ENCODE assay signal across 15 mouse cellular contexts in genomic region chr8:78633012-78633411, GRCm38 (mm10).
DNase-seq lines count a peak whose midpoint lies in the region; ATAC-seq and TF ChIP-seq lines count a peak whose summit lies in the region.
"Had no signal": no experiment of that assay in that cellular context is flagged by ENCODE, and none has a peak within 500 bp of the region (broad histone marks: within the 10 kb centered on the region; RNA-seq: fewer than 3 reads in every experiment).

No protein-coding gene starts in this region.

- no peak for DNase-seq in heart, adult 2 months
- no peak for DNase-seq in kidney, adult 2 months
- peak; percentile 54 for DNase-seq in A20 (ENCODE audit: low read depth, low spot score)
- DNase-seq in embryo, embryonic 10.5 days (ENCODE audit: low spot score), result peak; percentile 32
- DNase-seq in thymus, postnatal 0 days (ENCODE audit: low spot score), result no peak
- DNase-seq: adrenal gland, postnatal 25 days; kidney, adult 9 months; liver; lung, adult 2 months had no signal

- peak overlapping the region; percentile 36 for H3K4me2 ChIP-seq in heart, embryonic 11.5 days
- no peak overlapping the region for H3K4me2 ChIP-seq in kidney, embryonic 16.5 days (replicated peaks; ENCODE audit: low read depth, low read length)

- no peaks in the 10 kb centered on the region for H3K36me3 ChIP-seq in heart, embryonic 11.5 days (ENCODE audit: control insufficient read depth, insufficient read depth, low read length)
- no peaks in the 10 kb centered on the region for H3K36me3 ChIP-seq in heart, adult 2 months (ENCODE audit: control insufficient read depth, insufficient read depth, low read length)
- no peaks in the 10 kb centered on the region for H3K36me3 ChIP-seq in kidney, embryonic 16.5 days (ENCODE audit: insufficient read depth, low read length)
- H3K36me3 ChIP-seq in kidney, adult 2 months (ENCODE audit: control insufficient read depth, insufficient read depth, low read length), result no peaks in the 10 kb centered on the region

- no peak for TF ChIP-seq POLR2A in heart, adult 2 months (IDR thresholded peaks at IDR 0.05; ENCODE audit: insufficient read depth, low read depth, low read length)
- TF ChIP-seq POLR2A in kidney, adult 2 months (IDR thresholded peaks at IDR 0.05; ENCODE audit: low read depth, low read length), result no peak

- 21% methylated on average over 12 of the region's 12 CpGs for WGBS in heart, embryonic 11.5 days (ENCODE audit: insufficient replicate concordance)
- WGBS in heart, adult 2 months, result 61% methylated on average over 12 of the region's 12 CpGs
- 36% methylated on average over 12 of the region's 12 CpGs for WGBS in kidney, embryonic 16.5 days
- WGBS in kidney, adult 2 months, result 57% methylated on average over 12 of the region's 12 CpGs

- H3K27ac ChIP-seq in heart, embryonic 11.5 days (ENCODE audit: low read depth, low read length), result no peak overlapping the region
- no peak overlapping the region for H3K27ac ChIP-seq in heart, adult 2 months
- no peak overlapping the region for H3K27ac ChIP-seq in kidney, embryonic 16.5 days (ENCODE audit: low read length)
- no peak overlapping the region for H3K27ac ChIP-seq in kidney, adult 2 months (ENCODE audit: insufficient read depth, low read depth, low read length)
- H3K27ac ChIP-seq: layer of hippocampus, adult 2 months had no signal

- intact Hi-C loops in heart, adult 2 months (cut with DNase I), result no loop called here

- TF ChIP-seq CTCF in heart, adult 2 months (IDR thresholded peaks at IDR 0.05), result no peak
- TF ChIP-seq CTCF in kidney, adult 2 months (conservative IDR thresholded peaks at IDR 0.05; ENCODE audit: insufficient read depth, insufficient read length, low read depth, low read length), result no peak

- no peak for TF ChIP-seq EP300 in heart, adult 2 months (IDR thresholded peaks at IDR 0.05; ENCODE audit: insufficient read depth, low read depth, low read length)

- no peak overlapping the region for H3K9ac ChIP-seq in heart, embryonic 11.5 days (ENCODE audit: low read depth, low read length)
- H3K9ac ChIP-seq in heart, adult 2 months (ENCODE audit: low read depth, low read length), result no peak overlapping the region
- H3K9ac ChIP-seq in kidney, embryonic 16.5 days (replicated peaks; ENCODE audit: low read length), result no peak overlapping the region

- no peaks in the 10 kb centered on the region for H3K9me3 ChIP-seq in heart, embryonic 11.5 days (replicated peaks; ENCODE audit: control insufficient read depth, low read length)
- no peaks in the 10 kb centered on the region for H3K9me3 ChIP-seq in kidney, embryonic 16.5 days (ENCODE audit: low read length)

- no peak for ATAC-seq in heart, embryonic 11.5 days (replicated peaks; ENCODE audit: insufficient number of reproducible peaks, low FRiP score, low TSS enrichment)
- 0 out of 2 replicates have a peak, but pooled peaks have one; percentile 43 for ATAC-seq in kidney, embryonic 16.5 days (ENCODE audit: low FRiP score, low TSS enrichment)
- ATAC-seq in frontal cortex, adult (ENCODE audit: low TSS enrichment), result no peak
- ATAC-seq: forebrain, embryonic 16.5 days had no signal

- H3K4me3 ChIP-seq in heart, embryonic 11.5 days (ENCODE audit: low read depth, low read length), result no peak overlapping the region
- H3K4me3 ChIP-seq in heart, adult 2 months, result no peak overlapping the region
- no peak overlapping the region for H3K4me3 ChIP-seq in kidney, embryonic 16.5 days (ENCODE audit: low read length)
- no peak overlapping the region for H3K4me3 ChIP-seq in kidney, adult 2 months (ENCODE audit: insufficient read depth, low read depth, low read length)
- H3K4me3 ChIP-seq: layer of hippocampus, adult 2 months; megakaryocyte, embryonic 14.5 days had no signal

- H3K27me3 ChIP-seq in heart, embryonic 11.5 days (ENCODE audit: control insufficient read depth, insufficient read depth, low read length), result no peaks in the 10 kb centered on the region
- no peaks in the 10 kb centered on the region for H3K27me3 ChIP-seq in heart, adult 2 months (ENCODE audit: control insufficient read depth, insufficient read depth, low read length)
- no peaks in the 10 kb centered on the region for H3K27me3 ChIP-seq in kidney, embryonic 16.5 days (ENCODE audit: insufficient read depth, low read length)
- no peaks in the 10 kb centered on the region for H3K27me3 ChIP-seq in kidney, adult 2 months (replicated peaks; ENCODE audit: control insufficient read depth, insufficient read depth, low read length)
- H3K27me3 ChIP-seq: megakaryocyte, embryonic 14.5 days had no signal

- H3K4me1 ChIP-seq in heart, embryonic 11.5 days (ENCODE audit: control insufficient read depth, insufficient read depth, low read length), result peaks cover 6% of the 10 kb centered on the region
- H3K4me1 ChIP-seq in heart, adult 2 months (ENCODE audit: control insufficient read depth, insufficient read depth, low read length), result peaks cover 10% of the 10 kb centered on the region
- H3K4me1 ChIP-seq in kidney, embryonic 16.5 days (ENCODE audit: insufficient read depth, low read length), result peaks cover 22% of the 10 kb centered on the region
- H3K4me1 ChIP-seq in kidney, adult 2 months (ENCODE audit: control insufficient read depth, insufficient read depth, low read length), result no peaks in the 10 kb centered on the region

- no peaks in the 10 kb centered on the region; the same call in 1 of the 2 replicates for H3K79me2 ChIP-seq in heart, adult 2 months (replicated peaks; ENCODE audit: control insufficient read depth, insufficient read depth, low read length)

Comparison
In these comparisons a context has a peak if more than half of its experiments do, and no peak if none do; other contexts are left out.
1. DNase-seq: peak in A20 (single experiment) and embryo, embryonic 10.5 days (single experiment); none in heart, adult 2 months (0 of 2), kidney, adult 2 months (single experiment) and thymus, postnatal 0 days (single experiment).